Mouse (Mus musculus) MEL (cell line): ENCODE results near the gene Zbtb22. TPM values are rescaled to one million over a fixed set of nuclear protein-coding genes. Genes with fewer than 3 reads are reported as not detected.

Experiments used
- DNase-seq: peaks from one replicate; pipeline ENCODE4 v3.0.0; 2011; ENCODE audit warnings: low read depth, low spot score
- H3K27ac ChIP-seq: 2 replicates; pipeline ENCODE4 v1.5.1; 2012; ENCODE audit warnings: low read depth, mild to moderate bottlenecking, control low read depth, low read length, moderate library complexity; ENCODE audit not compliant: control insufficient read depth
- H3K27me3 ChIP-seq, 2 experiments: fragments of 150-350 bp in 1 of 2; sonication (generic) in 1 of 2; 2 replicates each; pipeline ENCODE4 v1.6.1; 2012; ENCODE audit warnings: low read length in 2 of 2, mild to moderate bottlenecking in 2 of 2, improper control_type of control experiment in 1 of 2, moderate library complexity in 1 of 2; ENCODE audit not compliant: insufficient read depth in 2 of 2, control insufficient read depth in 1 of 2
- H3K36me3 ChIP-seq, 2 experiments: 2 replicates each; pipeline ENCODE4 v1.6.1; 2012 to 2014; ENCODE audit warnings: low read length in 2 of 2, improper control_type of control experiment in 1 of 2, inconsistent platforms in 1 of 2, mild to moderate bottlenecking in 1 of 2; ENCODE audit not compliant: insufficient read depth in 2 of 2, control insufficient read depth in 1 of 2
- H3K4me1 ChIP-seq, 2 experiments: fragments of 150-350 bp in 1 of 2; sonication (generic) in 1 of 2; 2 replicates each; pipeline ENCODE4 v1.6.1; 2012; ENCODE audit warnings: low read length in 2 of 2, improper control_type of control experiment in 1 of 2, mild to moderate bottlenecking in 1 of 2; ENCODE audit not compliant: insufficient read depth in 2 of 2, control insufficient read depth in 1 of 2
- H3K4me3 ChIP-seq, 2 experiments: fragments of 150-350 bp in 1 of 2; sonication (generic) in 1 of 2; 2 replicates each; pipeline ENCODE4 v1.5.1; 2012; ENCODE audit warnings: low read depth in 2 of 2, low read length in 2 of 2, mild to moderate bottlenecking in 2 of 2, moderate library complexity in 2 of 2, control low read depth in 1 of 2, improper control_type of control experiment in 1 of 2; ENCODE audit not compliant: control insufficient read depth in 1 of 2, insufficient read depth in 1 of 2
- H3K79me2 ChIP-seq: 2 replicates; pipeline ENCODE4 v1.6.1; 2012; ENCODE audit warnings: mild to moderate bottlenecking, low read length, moderate library complexity; ENCODE audit not compliant: control insufficient read depth, poor library complexity, insufficient read depth
- H3K9ac ChIP-seq: 2 replicates; pipeline ENCODE4 v1.6.1; 2012; ENCODE audit warnings: low read depth, mild to moderate bottlenecking, control low read depth, low read length, moderate library complexity; ENCODE audit not compliant: control insufficient read depth, poor library complexity, severe bottlenecking
- H3K9me3 ChIP-seq: fragments of 150-350 bp; sonication (generic); replicated peaks from 2 replicates; pipeline ENCODE4 v1.6.1; 2012; ENCODE audit warnings: mild to moderate bottlenecking, low read length, improper control_type of control experiment, moderate library complexity; ENCODE audit not compliant: insufficient read depth
- BHLHE40 ChIP-seq: IDR thresholded peaks from 2 replicates; pipeline ENCODE4 v1.6.1; 2012; ENCODE audit warnings: low read depth, mild to moderate bottlenecking, inconsistent platforms, low read length, improper control_type of control experiment, borderline replicate concordance
- CHD1 ChIP-seq: IDR thresholded peaks from 2 replicates; pipeline ENCODE4 v1.6.1; 2012; ENCODE audit warnings: low read depth, mild to moderate bottlenecking, inconsistent platforms, low read length, improper control_type of control experiment
- CHD2 ChIP-seq: IDR thresholded peaks from 2 replicates; pipeline ENCODE4 v1.6.1; 2011; ENCODE audit warnings: low read length, improper control_type of control experiment
- CTCF ChIP-seq, 3 experiments: IDR thresholded peaks in 2 of 3; conservative IDR thresholded peaks in 1 of 3; 2 replicates each; pipeline ENCODE4 v1.5.1; 2011 to 2012; ENCODE audit warnings: low read length in 3 of 3, low read depth in 2 of 3, mild to moderate bottlenecking in 2 of 3, improper control_type of control experiment in 1 of 3, inconsistent platforms in 1 of 3, mixed read lengths in 1 of 3, moderate library complexity in 1 of 3; ENCODE audit not compliant: control insufficient read depth in 1 of 3, insufficient read depth in 1 of 3, poor library complexity in 1 of 3, severe bottlenecking in 1 of 3
- ELF1 ChIP-seq: IDR thresholded peaks from 2 replicates; pipeline ENCODE4 v1.6.1; 2014; ENCODE audit warnings: low read depth, mild to moderate bottlenecking, inconsistent platforms, low read length, improper control_type of control experiment, moderate library complexity
- JUND ChIP-seq: IDR thresholded peaks from 2 replicates; pipeline ENCODE4 v1.6.1; 2011; ENCODE audit warnings: low read depth, mild to moderate bottlenecking, improper control_type of control experiment, low read length
- MAZ ChIP-seq: IDR thresholded peaks from 2 replicates; pipeline ENCODE4 v1.6.1; 2012; ENCODE audit warnings: low read depth, mild to moderate bottlenecking, inconsistent platforms, low read length, improper control_type of control experiment
- MEF2A ChIP-seq: IDR thresholded peaks from 2 replicates; pipeline ENCODE4 v1.6.1; 2014; ENCODE audit warnings: low read depth, mild to moderate bottlenecking, inconsistent platforms, low read length, improper control_type of control experiment; ENCODE audit not compliant: poor library complexity, insufficient replicate concordance, severe bottlenecking; ENCODE audit errors: extremely low read depth
- MXI1 ChIP-seq: IDR thresholded peaks from 2 replicates; pipeline ENCODE4 v1.6.1; 2011; ENCODE audit warnings: mild to moderate bottlenecking, low read depth, low read length, improper control_type of control experiment
- MYB ChIP-seq: IDR thresholded peaks from 2 replicates; pipeline ENCODE4 v1.6.1; 2011; ENCODE audit warnings: mild to moderate bottlenecking, low read depth, low read length, improper control_type of control experiment
- MYC ChIP-seq: IDR thresholded peaks from 2 replicates; pipeline ENCODE4 v1.6.1; 2011; ENCODE audit warnings: low read depth, mild to moderate bottlenecking, low read length, improper control_type of control experiment, moderate library complexity
- NELFE ChIP-seq: IDR thresholded peaks from 2 replicates; pipeline ENCODE4 v1.6.1; 2011; ENCODE audit warnings: low read depth, low read length, improper control_type of control experiment
- NRF1 ChIP-seq: IDR thresholded peaks from 2 replicates; pipeline ENCODE4 v1.6.1; 2014; ENCODE audit warnings: low read depth, mild to moderate bottlenecking, inconsistent platforms, low read length, improper control_type of control experiment, moderate library complexity; ENCODE audit not compliant: poor library complexity, insufficient read depth, severe bottlenecking
- POLR2A ChIP-seq, 2 experiments: IDR thresholded peaks; 2 replicates each; pipeline ENCODE4 v1.6.1; 2011 to 2012; ENCODE audit warnings: low read length in 2 of 2, mild to moderate bottlenecking in 2 of 2, control low read depth in 1 of 2, improper control_type of control experiment in 1 of 2, low read depth in 1 of 2, moderate library complexity in 1 of 2; ENCODE audit not compliant: control insufficient read depth in 1 of 2, insufficient read depth in 1 of 2, poor library complexity in 1 of 2
- POLR2AphosphoS2 ChIP-seq: IDR thresholded peaks from 2 replicates; pipeline ENCODE4 v1.6.1; 2011; ENCODE audit warnings: low read length, improper control_type of control experiment
- RAD21 ChIP-seq: IDR thresholded peaks from 2 replicates; pipeline ENCODE4 v1.6.1; 2011; ENCODE audit warnings: mild to moderate bottlenecking, low read depth, low read length, improper control_type of control experiment
- RCOR1 ChIP-seq: IDR thresholded peaks from 2 replicates; pipeline ENCODE4 v1.6.1; 2012; ENCODE audit warnings: low read depth, mild to moderate bottlenecking, inconsistent platforms, low read length, improper control_type of control experiment
- SIN3A ChIP-seq: IDR thresholded peaks from 2 replicates; pipeline ENCODE4 v1.6.1; 2012; ENCODE audit warnings: low read length, improper control_type of control experiment, inconsistent platforms
- SMC3 ChIP-seq: IDR thresholded peaks from 2 replicates; pipeline ENCODE4 v1.6.1; 2011; ENCODE audit warnings: low read depth, low read length, improper control_type of control experiment
- TAL1 ChIP-seq: IDR thresholded peaks from 2 replicates; pipeline ENCODE4 v1.6.1; 2012; ENCODE audit warnings: mild to moderate bottlenecking, inconsistent platforms, low read length, moderate library complexity, mixed read lengths
- TBP ChIP-seq: IDR thresholded peaks from 2 replicates; pipeline ENCODE4 v1.8.0; 2011; ENCODE audit warnings: low read depth, low read length, improper control_type of control experiment
- TCF12 ChIP-seq: IDR thresholded peaks from 2 replicates; pipeline ENCODE4 v1.6.1; 2014; ENCODE audit warnings: low read depth, mild to moderate bottlenecking, inconsistent platforms, low read length, improper control_type of control experiment, moderate library complexity
- UBTF ChIP-seq: IDR thresholded peaks from 2 replicates; pipeline ENCODE4 v1.6.1; 2012; ENCODE audit warnings: low read depth, mild to moderate bottlenecking, inconsistent platforms, low read length, improper control_type of control experiment, moderate library complexity, borderline replicate concordance; ENCODE audit not compliant: insufficient read depth
- polyA plus RNA-seq, 2 experiments: library from polyadenylated mRNA; stranded (reverse) in 1 of 2; unstranded in 1 of 2; fragments of >175 nt in 1 of 2; fragments of >200 nt in 1 of 2; gene quantifications; 2 replicates each; pipeline versions ENCODE4 v1.2.1 to v1.2.4; 2012; ENCODE audit warnings: low replicate concordance in 2 of 2, low read depth in 1 of 2; ENCODE audit not compliant: insufficient read length in 2 of 2, insufficient read depth in 1 of 2, missing spikeins in 1 of 2
- total RNA-seq: library from RNA; depleted of rRNA; stranded (reverse); fragments of 300-350 nt; gene quantifications from 2 replicates; pipeline ENCODE4 v1.2.3, GENCODE M21; 2012

The Zbtb22 gene
- total and polyA plus RNA-seq, 3 experiments: 18.6 to 30.0 TPM; not detected in 1

DNA sequence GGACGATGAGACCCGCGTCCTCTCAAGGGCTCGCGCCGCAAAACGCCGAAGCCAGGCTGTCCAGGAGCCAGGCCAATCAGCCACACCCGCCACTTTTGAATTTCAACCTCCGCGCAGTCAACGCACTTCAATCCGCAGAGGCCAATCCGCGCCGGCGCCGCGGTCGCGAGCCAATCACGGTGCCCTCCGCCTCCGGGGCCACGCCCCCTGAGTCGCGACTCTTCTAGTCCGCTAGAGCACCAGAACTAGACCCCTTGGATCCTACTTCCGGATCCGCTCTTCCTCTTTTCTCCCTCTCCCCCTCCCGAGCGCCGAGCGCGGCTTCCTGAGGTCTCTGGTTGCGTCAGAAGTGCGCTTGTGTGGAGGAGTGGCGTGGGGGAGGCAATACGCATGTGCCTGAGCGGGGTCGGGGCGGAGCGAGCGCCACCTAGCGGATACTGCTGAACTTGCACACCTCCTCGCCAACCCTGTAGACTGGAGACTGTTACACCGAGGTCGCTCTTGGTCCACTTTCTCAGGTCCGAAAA is 25.1 kb upstream of the Zbtb22 start, which contains the start of gene Kifc1 (continued):
- no peak for TF ChIP-seq POLR2AphosphoS2
- no peak for TF ChIP-seq RCOR1
- no peak for TF ChIP-seq CHD2
- TF ChIP-seq NRF1: peak; percentile 81
- TF ChIP-seq CTCF (IDR thresholded peaks at IDR 0.05 in 2 of 3, conservative IDR thresholded peaks at IDR 0.05 in 1 of 3; ENCODE audit: control insufficient read depth in 1 of 3, insufficient read depth in 1 of 3, low read depth in 2 of 3, low read length in 3 of 3, poor library complexity in 1 of 3, severe bottlenecking in 1 of 3): peak; percentile 78 to 89 (median 79)
- TF ChIP-seq MEF2A: no peak
- TF ChIP-seq ELF1: peak; percentile 96
- no peak for TF ChIP-seq TAL1
- TF ChIP-seq SIN3A: peak; percentile 92
- TF ChIP-seq TCF12: no peak; the same call in 1 of the 2 replicates
- no peak for TF ChIP-seq CHD1
- TF ChIP-seq UBTF: no peak
- TF ChIP-seq MXI1: peak; percentile 70
- no peak; the same call in 1 of the 2 replicates for TF ChIP-seq RAD21
- peak; percentile 65 for TF ChIP-seq TBP
- TF ChIP-seq POLR2A (IDR thresholded peaks at IDR 0.05; ENCODE audit: control insufficient read depth in 1 of 2, insufficient read depth in 1 of 2, low read depth in 1 of 2, low read length in 2 of 2, poor library complexity in 1 of 2): peak; percentile 62 to 75
- TF ChIP-seq MAZ: peak; percentile 76; the same call in 1 of the 2 replicates
- TF ChIP-seq, all 39 proteins: peak for 19

DNA sequence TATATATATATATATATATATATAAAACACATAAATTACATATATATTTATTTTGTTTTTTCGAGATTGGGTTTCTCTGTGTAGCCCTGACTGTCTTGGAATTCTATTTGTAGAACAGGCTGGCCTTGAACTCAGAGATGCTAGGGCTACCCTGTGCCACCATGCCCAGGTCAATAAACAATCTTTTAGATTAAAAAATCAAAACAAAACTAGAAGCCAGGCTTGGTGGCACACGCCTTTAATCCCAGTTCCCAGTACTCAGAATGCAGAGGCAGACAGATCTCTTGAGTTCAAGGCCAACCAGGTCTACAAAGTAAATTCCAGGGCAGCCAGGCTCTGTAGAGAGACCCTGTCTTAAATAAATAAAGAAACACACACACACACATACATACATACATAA is 24.3 kb upstream of the Zbtb22 start:
- Histone ChIP-seq H3K79me2 (peaks cover 27% of the 10 kb centered on the region), H3K9me3 (no peaks in the 10 kb centered on the region), H3K4me1 (peaks cover 4 to 18% of the 10 kb centered on the region in 2 experiments), H3K36me3 (peaks cover 0 to 16% of the 10 kb centered on the region in 2 experiments; a peak in 2 of 4 replicates), H3K27me3 (no peaks in the 10 kb centered on the region), H3K9ac (0 out of 2 replicates have a peak overlapping the region, but pooled peaks have one; percentile 8), H3K4me3 (no peak overlapping the region), H3K27ac (no peak overlapping the region)
- DNase-seq: no peak
- TF ChIP-seq MAZ (no peak), BHLHE40 (no peak), NELFE (no peak), SMC3 (no peak), MYC (no peak), MYB (no peak), POLR2AphosphoS2 (no peak), JUND (no peak)
